Mouse (Mus musculus) granulocyte monocyte progenitor cell, adult 5-6 weeks (primary cell): ENCODE results near the gene Phkg1. TPM values are rescaled to one million over a fixed set of nuclear protein-coding genes. Genes with fewer than 3 reads are reported as not detected.

ENCODE experiments used
- ATAC-seq: replicated peaks from 2 replicates; pipeline ENCODE4 v1.8.0; 2016; ENCODE audit warnings: mild to moderate bottlenecking, moderate TSS enrichment, inconsistent platforms; ENCODE audit not compliant: poor library complexity, severe bottlenecking
- total RNA-seq, 2 experiments: library from RNA; stranded (forward) in 1 of 2; stranded (reverse) in 1 of 2; fragments of 200-712, 200-1000 nt in 1 of 2; fragments of >200 nt in 1 of 2; fragmentation: Nextera tagmentation in 1 of 2; gene quantifications; 2 replicates each; pipeline ENCODE4 v1.2.3; 2014 to 2017

The Phkg1 gene
- total RNA-seq, 2 experiments from 2014 or later = 0.98 TPM; not detected in 1

DNA sequence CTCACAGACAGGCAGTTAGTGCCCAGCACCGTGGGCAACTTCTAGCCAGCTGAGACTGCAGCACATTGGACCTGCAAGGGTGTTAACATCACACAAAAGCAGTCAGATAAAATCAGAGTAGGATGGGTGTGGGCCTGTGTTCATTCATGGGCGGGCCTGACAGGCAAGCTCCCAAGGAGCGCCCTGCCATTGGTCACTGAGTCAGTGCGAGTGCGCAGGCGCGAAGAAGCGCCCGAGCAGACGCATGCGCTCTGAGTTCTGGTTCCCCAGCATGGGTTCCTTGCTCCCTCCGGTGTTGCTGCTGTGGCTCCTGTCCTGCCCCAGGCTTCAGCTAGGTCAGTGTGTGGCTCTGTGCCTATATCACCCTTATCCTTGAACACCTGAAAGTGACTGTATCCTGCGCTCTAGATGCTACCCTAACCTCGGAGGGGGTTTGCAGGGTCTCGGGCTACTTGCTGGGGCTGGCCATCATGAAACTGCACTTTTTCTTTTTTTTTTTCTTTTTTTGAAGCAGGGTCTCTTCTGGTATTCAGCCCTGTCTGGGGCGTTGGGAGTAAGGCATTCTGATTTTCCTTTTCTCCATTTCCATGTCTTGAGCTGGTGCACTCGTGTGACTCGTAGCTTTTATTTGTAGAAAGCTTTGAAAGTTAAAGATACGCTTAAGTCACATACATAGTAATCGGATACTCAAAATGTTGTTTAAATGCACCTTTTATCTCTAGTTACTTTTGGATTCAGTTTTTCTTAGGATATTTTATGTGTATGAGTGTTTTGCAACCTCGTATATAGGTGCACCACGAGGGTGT is 51.4 kb downstream of the Phkg1 start, which contains the start of gene Sumf2:
Sumf2 (plus strand) TSS at position 235 of the 806 bp plus-strand sequence.
- peak; percentile 99 for ATAC-seq

DNA sequence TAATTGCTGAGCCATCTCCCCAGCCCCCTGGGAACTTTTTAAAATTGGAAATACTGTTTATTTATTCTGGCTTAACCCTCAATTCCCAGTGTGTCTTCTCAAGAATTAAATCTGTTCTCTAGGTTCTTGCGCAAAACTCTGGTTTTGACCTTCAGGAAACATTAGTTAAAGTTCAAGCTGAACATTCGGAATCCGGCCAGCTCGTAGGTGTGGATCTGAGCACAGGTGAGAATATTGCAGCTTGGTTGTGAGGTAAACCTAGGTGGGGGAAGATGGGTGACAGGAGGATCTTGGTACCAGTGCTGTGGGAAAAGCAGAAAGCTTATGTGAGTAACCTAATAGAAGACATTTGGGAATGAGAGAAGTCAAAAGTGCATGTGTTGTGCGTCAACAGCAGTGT is 53.5 kb downstream of the Phkg1 start:
- no peak for ATAC-seq

Other genes starting within 250 kb of the Phkg1 start
- 2.6 and 3.7 TPM in 2 replicates for gene Zfp11, start 228.4 kb downstream of the Phkg1 start, total RNA-seq (2014; fragmentation: Nextera tagmentation)
- gene Zfp11, start 228.4 kb downstream of the Phkg1 start, total RNA-seq (2017) = 1.5 and 4.9 TPM in 2 replicates
- not detected in 2 replicates for gene Sept14, start 190.0 kb downstream of the Phkg1 start, total RNA-seq (2014; fragmentation: Nextera tagmentation)
- not detected in 2 replicates for gene Sept14, start 190.0 kb downstream of the Phkg1 start, total RNA-seq (2017)
- 132 and 207 TPM in 2 replicates for gene Mrps17, start 183.1 kb downstream of the Phkg1 start, total RNA-seq (2014; fragmentation: Nextera tagmentation)
- gene Mrps17, start 183.1 kb downstream of the Phkg1 start, total RNA-seq (2017) = 94.5 and 125 TPM in 2 replicates
- 21.5 and 24.7 TPM in 2 replicates for gene Nipsnap2, start 173.5 kb downstream of the Phkg1 start, total RNA-seq (2014; fragmentation: Nextera tagmentation)
- gene Nipsnap2, start 173.5 kb downstream of the Phkg1 start, total RNA-seq (2017) = 26.2 and 30.1 TPM in 2 replicates
- gene Psph, start 111.1 kb downstream of the Phkg1 start, total RNA-seq (2014; fragmentation: Nextera tagmentation) = 23.5 and 34.6 TPM in 2 replicates
- 20.5 and 21.4 TPM in 2 replicates for gene Psph, start 111.1 kb downstream of the Phkg1 start, total RNA-seq (2017)
- 17.1 and 31.7 TPM in 2 replicates for gene Sumf2, start 51.6 kb downstream of the Phkg1 start, total RNA-seq (2014; fragmentation: Nextera tagmentation)
- 22.6 and 24.5 TPM in 2 replicates for gene Sumf2, start 51.6 kb downstream of the Phkg1 start, total RNA-seq (2017)
- 360 and 388 TPM in 2 replicates for gene Chchd2, start 11.1 kb downstream of the Phkg1 start, total RNA-seq (2014; fragmentation: Nextera tagmentation)
- gene Chchd2, start 11.1 kb downstream of the Phkg1 start, total RNA-seq (2017) = 241 and 245 TPM in 2 replicates
- 1.2 and 3.1 TPM in 2 replicates for gene Zbed5, start 2.8 kb downstream of the Phkg1 start, total RNA-seq (2014; fragmentation: Nextera tagmentation)
- gene Zbed5, start 2.8 kb downstream of the Phkg1 start, total RNA-seq (2017) = 1.9 and 4.2 TPM in 2 replicates
- gene Nupr1l, start 10.0 kb upstream of the Phkg1 start, total RNA-seq (2014; fragmentation: Nextera tagmentation) = 0.21 and 1.5 TPM in 2 replicates
- 0.34 and 0.72 TPM in 2 replicates for gene Nupr1l, start 10.0 kb upstream of the Phkg1 start, total RNA-seq (2017)
- 36.6 and 44.6 TPM in 2 replicates for gene Vkorc1l1, start 43.4 kb upstream of the Phkg1 start, total RNA-seq (2014; fragmentation: Nextera tagmentation)
- gene Vkorc1l1, start 43.4 kb upstream of the Phkg1 start, total RNA-seq (2017) = 26.7 and 39.9 TPM in 2 replicates
- 119 and 163 TPM in 2 replicates for gene Gusb, start 104.5 kb upstream of the Phkg1 start, total RNA-seq (2014; fragmentation: Nextera tagmentation)
- gene Gusb, start 104.5 kb upstream of the Phkg1 start, total RNA-seq (2017) = 91.6 and 103 TPM in 2 replicates
- 34.6 and 40.6 TPM in 2 replicates for gene Asl, start 130.7 kb upstream of the Phkg1 start, total RNA-seq (2014; fragmentation: Nextera tagmentation)
- gene Asl, start 130.7 kb upstream of the Phkg1 start, total RNA-seq (2017) = 17.5 and 19.6 TPM in 2 replicates
- 31.2 and 52.0 TPM in 2 replicates for gene Crcp, start 130.7 kb upstream of the Phkg1 start, total RNA-seq (2014; fragmentation: Nextera tagmentation)
- 40.7 and 67.6 TPM in 2 replicates for gene Crcp, start 130.7 kb upstream of the Phkg1 start, total RNA-seq (2017)
- gene Tpst1, start 174.8 kb upstream of the Phkg1 start, total RNA-seq (2014; fragmentation: Nextera tagmentation) = 16.0 and 17.3 TPM in 2 replicates
- gene Tpst1, start 174.8 kb upstream of the Phkg1 start, total RNA-seq (2017) = 3.4 and 7.5 TPM in 2 replicates
- gene Kctd7, start 246.3 kb upstream of the Phkg1 start, total RNA-seq (2014; fragmentation: Nextera tagmentation) = 3.2 and 4.4 TPM in 2 replicates
- 3.6 and 4.1 TPM in 2 replicates for gene Kctd7, start 246.3 kb upstream of the Phkg1 start, total RNA-seq (2017)